Mouse (Mus musculus): ENCODE data around the gene Gm8356. TPM values are rescaled to one million over a fixed set of nuclear protein-coding genes. Genes with fewer than 3 reads are reported as not detected.
"Not testable (repeated sequence)": the region's sequence is repeated elsewhere in the genome, so short reads cannot be mapped to it uniquely, and the experiment has no call there.

Gm8356 gene
- total RNA-seq (2021) = not detected
- long read RNA-seq, experiment 1 = 0 reads
- long read RNA-seq, experiment 2 = 0 reads

DNA sequence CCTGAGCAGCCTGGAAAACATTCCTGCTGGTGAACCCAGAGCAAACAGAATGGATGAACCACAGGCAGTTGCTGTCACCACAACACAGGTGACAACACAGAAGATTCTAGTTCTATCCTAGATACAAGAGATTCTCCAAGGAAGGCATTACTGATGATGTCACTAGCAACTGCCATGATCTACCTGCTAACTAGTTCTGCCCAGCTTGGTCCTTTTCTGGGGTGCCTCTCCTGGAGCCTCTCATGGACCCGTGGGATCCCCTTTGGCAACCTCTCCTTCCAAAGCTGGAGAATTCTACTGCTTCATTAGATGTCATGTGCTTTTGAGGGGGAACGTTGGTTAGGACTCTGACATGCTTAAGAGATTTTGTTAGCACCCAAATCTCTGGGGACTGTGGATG lies at the start of gene Gm8356:
Gene Gm8356 (minus strand): TSS at position 101 of the 400 bp plus-strand sequence.
- not testable (repeated sequence) for DNase-seq

DNA sequence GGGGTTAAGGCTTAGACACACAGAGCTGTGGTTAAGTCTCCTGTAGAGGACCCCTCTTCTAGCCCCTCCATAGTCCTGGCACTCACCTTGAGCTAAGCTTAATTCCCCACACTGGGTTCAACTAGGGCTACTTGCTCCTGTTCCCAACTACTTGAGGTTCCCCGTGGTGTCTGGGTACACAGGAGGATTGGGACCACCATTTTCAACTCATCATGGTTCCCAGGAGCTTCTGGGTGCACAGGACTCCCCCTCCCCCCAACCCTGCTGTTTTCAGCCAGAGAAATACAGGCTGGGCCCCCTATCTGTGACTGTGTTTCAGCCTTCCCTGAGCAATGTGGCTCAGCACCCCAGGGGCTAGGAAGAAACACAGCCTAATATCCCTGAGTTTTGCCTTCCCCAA lies 50.8 kb downstream of the Gm8356 start:
- not testable (repeated sequence) for DNase-seq

DNA sequence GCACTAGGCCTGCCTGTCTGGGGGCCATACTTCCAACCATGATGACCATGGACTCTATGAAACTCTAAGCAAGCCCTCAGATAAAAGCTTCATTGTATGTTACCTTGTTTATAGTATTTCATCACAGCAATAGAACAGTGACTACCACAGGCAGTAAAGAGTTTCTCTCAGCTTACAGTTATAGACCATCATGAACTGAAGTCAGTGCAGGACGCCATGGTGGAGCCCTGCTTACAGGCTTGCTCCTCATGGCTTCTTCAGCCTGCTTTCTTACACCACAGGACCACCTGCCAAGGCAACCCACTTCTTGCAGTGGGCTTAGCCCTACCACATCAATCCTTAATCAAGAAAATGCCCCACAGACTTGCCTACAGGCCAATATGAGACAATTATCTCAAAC lies 51.5 kb downstream of the Gm8356 start:
- not testable (repeated sequence) for DNase-seq

DNA sequence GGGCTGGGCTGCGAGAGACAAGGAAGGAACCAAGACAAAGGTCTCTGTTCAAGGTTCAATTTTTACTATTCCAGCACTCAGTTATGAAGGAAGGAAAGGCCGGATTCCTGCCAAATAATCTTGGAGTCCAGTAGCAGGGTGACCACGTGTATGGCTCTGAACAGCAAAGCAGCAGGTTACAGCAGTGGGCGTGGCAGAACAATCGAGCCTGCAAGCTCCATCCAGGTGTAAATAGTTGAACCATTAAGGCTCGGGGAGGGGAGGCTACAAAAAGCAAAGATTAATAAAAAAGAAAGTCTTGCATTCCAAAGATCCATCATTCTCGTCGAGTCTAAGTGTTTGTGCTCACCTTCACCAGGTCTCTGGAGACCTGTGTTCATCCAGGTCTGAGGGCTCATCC lies 55.0 kb downstream of the Gm8356 start:
- DNase-seq = not testable (repeated sequence)

Other genes starting within 250 kb of the Gm8356 start
- not detected for gene Gm21103, start 232.4 kb downstream of the Gm8356 start, total RNA-seq (2021)
- not detected for gene Gm3618, start 193.6 kb downstream of the Gm8356 start, total RNA-seq (2021)
- gene Gm16440, start 147.0 kb downstream of the Gm8356 start, total RNA-seq (2021) = not detected
- gene Gm3591, start 124.8 kb downstream of the Gm8356 start, total RNA-seq (2021) = under 1 TPM; 0.33 to 0.99 TPM
- gene Gm3594, start 92.7 kb downstream of the Gm8356 start, total RNA-seq (2021) = not detected
- gene Gm3629, start 53.3 kb upstream of the Gm8356 start, total RNA-seq (2021) = under 1 TPM; 0.64 to 0.99 TPM
- gene Gm3460, start 85.1 kb upstream of the Gm8356 start, total RNA-seq (2021) = not detected
- gene Gm10251, start 146.9 kb upstream of the Gm8356 start, total RNA-seq (2021) = under 1 TPM in 1 of 2 experiments, not detected in 1; 0.18 TPM
- under 1 TPM in 1 of 2 experiments, not detected in 1; 0.45 TPM for gene Gm8050, start 183.0 kb upstream of the Gm8356 start, total RNA-seq (2021)
- 1 to 10 TPM; 1.3 to 3.8 TPM for gene Gm3636, start 205.0 kb upstream of the Gm8356 start, total RNA-seq (2021)
- gene Gm8362, start 237.1 kb upstream of the Gm8356 start, total RNA-seq (2021) = under 1 TPM in 1 of 2 experiments, not detected in 1; 0.15 TPM